Mouse (Mus musculus): ENCODE results near the gene Rab30. TPM values are rescaled to one million over a fixed set of nuclear protein-coding genes. Genes with fewer than 3 reads are reported as not detected.

The Rab30 gene
- 10.2 and 11.3 TPM in 2 replicates for polyA plus RNA-seq (2012; rRNA removed)

DNA sequence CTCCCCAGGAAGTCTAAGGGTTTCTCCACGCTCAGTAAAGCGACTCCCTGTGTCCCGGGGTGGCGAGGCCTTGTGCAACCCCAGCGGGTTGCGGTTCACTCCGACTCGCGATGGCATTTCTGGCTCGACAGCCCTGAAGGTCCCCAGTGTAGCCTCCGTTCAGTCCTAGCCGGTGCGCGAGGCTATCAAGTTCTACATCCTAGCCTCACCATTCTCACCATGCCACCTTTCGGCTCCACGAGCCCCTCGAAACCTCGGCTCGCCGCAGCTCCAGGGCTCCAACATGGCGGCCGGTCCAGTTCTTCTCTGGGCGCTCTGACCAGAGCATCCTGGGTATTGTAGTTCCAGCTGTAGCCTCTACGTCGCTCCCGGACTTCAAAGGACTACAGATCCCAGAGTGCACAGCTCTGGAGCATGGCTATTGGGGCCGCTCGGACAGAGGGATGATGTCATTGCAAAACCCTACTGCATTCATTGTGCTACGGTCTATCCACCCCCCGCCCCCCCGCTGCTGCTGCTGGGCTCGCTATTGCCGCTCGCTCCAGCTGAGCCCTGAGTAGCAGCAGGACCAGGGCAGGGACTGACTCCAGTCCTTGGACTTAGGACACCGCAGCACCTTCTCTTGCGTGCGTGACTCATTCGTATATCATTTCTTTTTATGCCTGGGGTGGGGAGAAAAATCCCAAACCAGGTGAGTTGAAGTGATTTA, at the start of gene Rab30:
TSS of gene Rab30 (plus strand) at position 452 of the 709 bp plus-strand sequence.

DNA sequence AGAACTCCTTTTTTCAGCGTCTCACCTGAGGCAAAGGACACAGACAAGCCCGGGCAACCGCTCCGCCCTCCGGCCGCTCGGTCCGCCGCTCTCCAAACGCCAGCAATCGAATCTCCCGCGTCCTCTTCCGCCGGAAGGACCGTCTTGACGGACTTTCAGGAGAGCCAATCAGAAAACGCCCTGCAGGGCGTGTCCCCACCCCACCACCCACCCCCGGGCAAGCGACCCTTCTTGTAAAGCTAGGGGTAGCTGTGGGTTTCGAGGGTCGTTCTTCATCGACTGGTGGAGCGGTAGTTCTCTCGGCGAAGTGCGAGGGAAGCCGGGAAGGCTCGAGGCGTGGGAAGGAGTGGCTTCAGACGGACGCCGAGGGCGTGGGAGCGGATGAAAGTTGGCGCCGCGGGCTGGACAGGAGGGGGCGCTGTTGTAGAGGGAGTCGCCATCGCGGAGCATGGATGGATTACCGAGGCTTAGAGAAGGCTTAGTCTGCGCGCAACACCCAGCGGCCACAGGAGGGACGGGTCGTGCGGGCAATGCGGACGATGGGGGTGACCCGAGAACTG, 132.8 kb downstream of the Rab30 start, which contains the start of the genes Ddias and Prcp:
TSS of gene Ddias (minus strand) at position 132 of the 560 bp plus-strand sequence.
TSS of gene Prcp (plus strand) at position 355 of the 560 bp plus-strand sequence.

Other genes starting within 250 kb of the Rab30 start
- 45.2 and 49.4 TPM in 2 replicates for gene Ccdc90b, start 180.5 kb upstream of the Rab30 start, polyA plus RNA-seq (2012; rRNA removed)
- gene Ankrd42, start 104.5 kb upstream of the Rab30 start, polyA plus RNA-seq (2012; rRNA removed): 9.8 and 10.0 TPM in 2 replicates
- gene Pcf11, start 71.7 kb upstream of the Rab30 start, polyA plus RNA-seq (2012; rRNA removed): 34.2 and 36.0 TPM in 2 replicates
- 3.8 TPM in 2 replicates for gene Ddias, start 132.6 kb downstream of the Rab30 start, polyA plus RNA-seq (2012; rRNA removed)
- 14.5 and 16.9 TPM in 2 replicates for gene Prcp, start 132.9 kb downstream of the Rab30 start, polyA plus RNA-seq (2012; rRNA removed)

All from central nervous system, embryonic 14 days (tissue).